ENCODE assay signal across 22 mouse cellular contexts in the genomic region with DNA sequence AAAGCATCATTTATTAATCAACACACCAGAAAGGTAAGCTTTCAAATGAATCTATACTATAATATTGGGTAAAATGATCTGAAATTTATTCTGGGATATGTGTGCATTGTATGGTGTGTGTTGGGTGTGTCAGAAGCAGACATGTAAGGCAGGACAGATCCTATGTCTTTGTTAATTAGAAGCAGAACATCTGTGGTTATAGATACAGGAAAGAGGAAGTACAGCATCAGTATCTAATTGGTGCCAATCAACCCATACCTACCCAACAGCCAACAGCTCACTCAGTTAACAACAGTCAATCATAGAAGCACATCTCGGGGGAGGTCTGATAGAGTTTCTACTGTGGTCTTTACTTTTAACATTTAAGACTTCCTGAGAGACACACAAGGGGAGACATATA.
DNase-seq lines count a peak whose midpoint lies in the region; ATAC-seq and TF ChIP-seq lines count a peak whose summit lies in the region.
"Had no signal": no experiment of that assay in that cellular context is flagged by ENCODE, and none has a peak within 500 bp of the region (broad histone marks: within the 10 kb centered on the region; RNA-seq: fewer than 3 reads in every experiment).

No protein-coding gene starts in this region.

- no peak for DNase-seq in kidney, adult 18-20 months
- peak; percentile 3 for DNase-seq in G1E (ENCODE audit: low spot score)
- DNase-seq in splenic B cell, adult 2 months (ENCODE audit: low read depth, low spot score), result peak; percentile 1
- no peak for DNase-seq in midbrain, embryonic 11.5 days (ENCODE audit: low spot score, missing footprints)
- DNase-seq: adrenal gland, postnatal 14 days; cerebellum, adult 2 months; cerebellum, postnatal 25 days; embryo, embryonic 11 days; heart, adult 2 months; kidney, postnatal 14 days; thymus, postnatal 25 days had no signal

- peaks cover 28% of the 10 kb centered on the region for H3K4me1 ChIP-seq in kidney, embryonic 15.5 days
- peaks cover 16% of the 10 kb centered on the region for H3K4me1 ChIP-seq in G1E (ENCODE audit: insufficient read depth, low read depth, low read length)
- H3K4me1 ChIP-seq in midbrain, embryonic 11.5 days (ENCODE audit: control insufficient read depth, insufficient read depth, low read length), result no peaks in the 10 kb centered on the region
- H3K4me1 ChIP-seq in hindbrain, embryonic 12.5 days, result 0 out of 2 replicates have a peak, but pooled peaks cover 2% of the 10 kb centered on the region
- H3K4me1 ChIP-seq: liver, embryonic 15.5 days had no signal

- no peak overlapping the region for H3K4me3 ChIP-seq in kidney, embryonic 15.5 days (replicated peaks)
- H3K4me3 ChIP-seq in G1E (ENCODE audit: low read depth, low read length), result no peak overlapping the region
- no peak overlapping the region for H3K4me3 ChIP-seq in midbrain, embryonic 11.5 days (ENCODE audit: low read depth, low read length)
- H3K4me3 ChIP-seq in hindbrain, embryonic 12.5 days, result no peak overlapping the region
- H3K4me3 ChIP-seq: heart, adult 2 months; limb, embryonic 12.5 days; liver, embryonic 15.5 days; midbrain, embryonic 12.5 days had no signal

- 83% methylated on average over 1 of the region's 1 CpGs for WGBS in kidney, embryonic 15.5 days
- WGBS in midbrain, embryonic 11.5 days, result 85% methylated on average over 1 of the region's 1 CpGs
- 88% methylated on average over 1 of the region's 1 CpGs for WGBS in hindbrain, embryonic 12.5 days

- H3K4me2 ChIP-seq in kidney, embryonic 15.5 days, result no peak overlapping the region
- no peak overlapping the region for H3K4me2 ChIP-seq in midbrain, embryonic 11.5 days
- H3K4me2 ChIP-seq in hindbrain, embryonic 12.5 days (replicated peaks), result no peak overlapping the region
- H3K4me2 ChIP-seq: hindbrain, embryonic 14.5 days; limb, embryonic 12.5 days; liver, embryonic 15.5 days; midbrain, embryonic 12.5 days had no signal

- peak overlapping the region; percentile 91; the same call in 1 of the 2 replicates for H3K27ac ChIP-seq in kidney, embryonic 15.5 days
- no peak overlapping the region for H3K27ac ChIP-seq in midbrain, embryonic 11.5 days (ENCODE audit: low read depth, low read length)
- H3K27ac ChIP-seq in hindbrain, embryonic 12.5 days, result no peak overlapping the region
- H3K27ac ChIP-seq: heart, adult 2 months; hindbrain, embryonic 14.5 days; liver, embryonic 15.5 days; macrophage; midbrain, embryonic 12.5 days had no signal

- H3K36me3 ChIP-seq in kidney, embryonic 15.5 days, result no peaks in the 10 kb centered on the region
- no peaks in the 10 kb centered on the region for H3K36me3 ChIP-seq in G1E (replicated peaks)
- no peaks in the 10 kb centered on the region for H3K36me3 ChIP-seq in splenic B cell, adult 2 months (ENCODE audit: control insufficient read depth, insufficient read depth, low read length, poor library complexity, severe bottlenecking)
- no peaks in the 10 kb centered on the region for H3K36me3 ChIP-seq in midbrain, embryonic 11.5 days (ENCODE audit: control insufficient read depth, insufficient read depth, low read length)
- H3K36me3 ChIP-seq in hindbrain, embryonic 12.5 days, result no peaks in the 10 kb centered on the region
- H3K36me3 ChIP-seq: limb, embryonic 12.5 days; liver, embryonic 15.5 days; midbrain, embryonic 12.5 days had no signal

- H3K9me3 ChIP-seq in kidney, embryonic 15.5 days (replicated peaks), result no peaks in the 10 kb centered on the region
- no peaks in the 10 kb centered on the region for H3K9me3 ChIP-seq in G1E (replicated peaks)
- H3K9me3 ChIP-seq in midbrain, embryonic 11.5 days (ENCODE audit: control insufficient read depth, low read length), result no peaks in the 10 kb centered on the region
- no peaks in the 10 kb centered on the region for H3K9me3 ChIP-seq in hindbrain, embryonic 12.5 days (replicated peaks)
- H3K9me3 ChIP-seq: limb, embryonic 12.5 days; liver, embryonic 15.5 days; midbrain, embryonic 12.5 days had no signal

- no peak for ATAC-seq in kidney, embryonic 15.5 days (replicated peaks; ENCODE audit: low FRiP score)
- ATAC-seq in G1E (ENCODE audit: extremely low read depth, insufficient number of reproducible peaks, low FRiP score, poor library complexity, severe bottlenecking), result peak; percentile 34; the same call in 1 of the 2 replicates
- ATAC-seq in granulocyte monocyte progenitor cell, adult 5-6 weeks (replicated peaks; ENCODE audit: poor library complexity, severe bottlenecking), result peak; percentile 59
- no peak for ATAC-seq in midbrain, embryonic 11.5 days (ENCODE audit: low FRiP score)
- no peak for ATAC-seq in hindbrain, embryonic 12.5 days (ENCODE audit: low FRiP score)
- ATAC-seq: forebrain, embryonic 14.5 days; intestine, embryonic 16.5 days; lung, postnatal 0 days had no signal

- H3K27me3 ChIP-seq in kidney, embryonic 15.5 days, result no peaks in the 10 kb centered on the region
- H3K27me3 ChIP-seq in G1E (ENCODE audit: insufficient read depth, low read length), result peaks cover 5% of the 10 kb centered on the region
- H3K27me3 ChIP-seq in splenic B cell, adult 2 months (ENCODE audit: control insufficient read depth, insufficient read depth, low read length, poor library complexity, severe bottlenecking), result no peaks in the 10 kb centered on the region
- no peaks in the 10 kb centered on the region for H3K27me3 ChIP-seq in midbrain, embryonic 11.5 days (ENCODE audit: control insufficient read depth, insufficient read depth, low read length)
- no peaks in the 10 kb centered on the region for H3K27me3 ChIP-seq in hindbrain, embryonic 12.5 days
- H3K27me3 ChIP-seq: limb, embryonic 12.5 days; liver, embryonic 15.5 days; midbrain, embryonic 12.5 days had no signal

- no peak overlapping the region for H3K9ac ChIP-seq in kidney, embryonic 15.5 days
- H3K9ac ChIP-seq in midbrain, embryonic 11.5 days (ENCODE audit: low read length), result no peak overlapping the region
- no peak overlapping the region for H3K9ac ChIP-seq in hindbrain, embryonic 12.5 days
- H3K9ac ChIP-seq: hindbrain, embryonic 14.5 days; limb, embryonic 12.5 days; liver, embryonic 15.5 days; midbrain, embryonic 12.5 days had no signal

- TF ChIP-seq CTCF in G1E (IDR thresholded peaks at IDR 0.05; ENCODE audit: low read depth, low read length), result no peak

Comparison
In these comparisons a context has a peak if more than half of its experiments do, and no peak if none do; other contexts are left out.
1. ATAC-seq: peak in G1E (single experiment) and granulocyte monocyte progenitor cell, adult 5-6 weeks (single experiment); none in kidney, embryonic 15.5 days (single experiment), midbrain, embryonic 11.5 days (single experiment) and hindbrain, embryonic 12.5 days (single experiment).
2. DNase-seq: peak in G1E (single experiment) and splenic B cell, adult 2 months (single experiment); none in kidney, adult 18-20 months (single experiment) and midbrain, embryonic 11.5 days (single experiment).